Comparison of ENCODE assay signal across 23 mouse cellular contexts in the genomic region with DNA sequence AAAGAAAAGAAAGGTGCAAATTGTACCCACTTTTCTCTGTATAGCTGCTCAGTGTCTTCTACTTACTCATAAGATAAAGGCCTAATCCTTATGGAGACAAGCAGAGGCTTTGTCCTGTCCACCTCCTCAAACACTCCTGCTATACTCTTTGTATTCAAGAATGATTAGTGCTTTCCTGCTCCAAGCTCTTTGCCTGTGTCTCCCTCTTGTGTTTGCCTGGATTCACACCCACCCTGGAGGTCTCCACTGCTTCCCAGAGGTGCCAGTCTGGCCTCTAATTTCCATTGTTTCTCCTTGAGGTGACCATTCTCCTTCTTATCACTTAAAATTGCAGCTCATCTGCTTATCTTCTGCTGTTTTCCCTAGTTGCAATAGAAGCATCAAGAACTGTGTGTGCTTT. TPM values are rescaled to one million over a fixed set of nuclear protein-coding genes. Genes with fewer than 3 reads are reported as not detected.
DNase-seq lines count a peak whose midpoint lies in the region; ATAC-seq and TF ChIP-seq lines count a peak whose summit lies in the region.
"Had no signal": no experiment of that assay in that cellular context is flagged by ENCODE, and none has a peak within 500 bp of the region (broad histone marks: within the 10 kb centered on the region; RNA-seq: fewer than 3 reads in every experiment).

No protein-coding gene starts in this region.

- no peak for TF ChIP-seq EP300 in lung, postnatal 0 days (IDR thresholded peaks at IDR 0.05)
- TF ChIP-seq EP300 in stomach, postnatal 0 days (optimal IDR thresholded peaks at IDR 0.05) = no peak

- no peak for DNase-seq in kidney, adult 2 months
- no peak for DNase-seq in lung, postnatal 0 days (ENCODE audit: low spot score)
- DNase-seq in lung, postnatal 25 days (ENCODE audit: low spot score) = no peak
- peak; percentile 16 for DNase-seq in ES-CJ7 (ENCODE audit: low read depth, low spot score)
- no peak for DNase-seq in stomach, postnatal 0 days (ENCODE audit: low spot score)
- no peak for DNase-seq in right cerebral cortex, postnatal 4 days
- DNase-seq: adrenal gland, postnatal 25 days; cerebellum, adult 11 months; cerebellum, adult 9-11 months; gastrocnemius, postnatal 25 days; heart, adult 18-20 months; heart, postnatal 4 days; kidney, postnatal 10 days had no signal

- H3K4me3 ChIP-seq in kidney, embryonic 14.5 days (ENCODE audit: low read length) = no peak overlapping the region
- no peak overlapping the region for H3K4me3 ChIP-seq in kidney, adult 2 months (ENCODE audit: insufficient read depth, low read depth, low read length)
- H3K4me3 ChIP-seq in lung, postnatal 0 days (ENCODE audit: low read depth, low read length) = no peak overlapping the region
- no peak overlapping the region for H3K4me3 ChIP-seq in stomach, postnatal 0 days (ENCODE audit: low read depth, low read length)
- H3K4me3 ChIP-seq: embryonic facial prominence, embryonic 10.5 days; forebrain, embryonic 15.5 days; heart, embryonic 15.5 days; hindbrain, embryonic 15.5 days; intestine, embryonic 15.5 days; lung, embryonic 15.5 days; midbrain, embryonic 12.5 days had no signal

- H3K36me3 ChIP-seq in kidney, embryonic 14.5 days (ENCODE audit: control insufficient read depth, insufficient read depth, low read length) = no peaks in the 10 kb centered on the region
- H3K36me3 ChIP-seq in kidney, adult 2 months (ENCODE audit: control insufficient read depth, insufficient read depth, low read length) = no peaks in the 10 kb centered on the region
- H3K36me3 ChIP-seq in lung, postnatal 0 days (ENCODE audit: insufficient read depth, low read length) = no peaks in the 10 kb centered on the region
- no peaks in the 10 kb centered on the region for H3K36me3 ChIP-seq in stomach, postnatal 0 days (ENCODE audit: control insufficient read depth, insufficient read depth, low read length)
- H3K36me3 ChIP-seq: embryonic facial prominence, embryonic 10.5 days; forebrain, embryonic 15.5 days; G1E; heart, embryonic 15.5 days; hindbrain, embryonic 15.5 days; intestine, embryonic 15.5 days; lung, embryonic 15.5 days; midbrain, embryonic 12.5 days had no signal

- 0 out of 2 replicates have a peak, but pooled peaks have one; percentile 28 for ATAC-seq in kidney, embryonic 14.5 days (ENCODE audit: low FRiP score, low TSS enrichment)
- ATAC-seq in lung, postnatal 0 days = no peak
- no peak for ATAC-seq in stomach, postnatal 0 days (ENCODE audit: low FRiP score, low TSS enrichment)
- ATAC-seq: forebrain, embryonic 15.5 days; intestine, embryonic 15.5 days had no signal

- no peaks in the 10 kb centered on the region for H3K4me1 ChIP-seq in kidney, embryonic 14.5 days (ENCODE audit: control insufficient read depth, insufficient read depth, low read length)
- no peaks in the 10 kb centered on the region for H3K4me1 ChIP-seq in kidney, adult 2 months (ENCODE audit: control insufficient read depth, insufficient read depth, low read length)
- H3K4me1 ChIP-seq in lung, postnatal 0 days (ENCODE audit: insufficient read depth, low read depth, low read length) = no peaks in the 10 kb centered on the region
- no peaks in the 10 kb centered on the region for H3K4me1 ChIP-seq in stomach, postnatal 0 days (replicated peaks; ENCODE audit: control insufficient read depth, insufficient read depth)
- H3K4me1 ChIP-seq: forebrain, embryonic 15.5 days; heart, embryonic 15.5 days; hindbrain, embryonic 15.5 days; intestine, embryonic 15.5 days; lung, embryonic 15.5 days; midbrain, embryonic 12.5 days had no signal

- no peak for TF ChIP-seq POLR2A in kidney, adult 2 months (IDR thresholded peaks at IDR 0.05; ENCODE audit: low read depth, low read length)

- H3K4me2 ChIP-seq in kidney, embryonic 14.5 days (replicated peaks; ENCODE audit: low read depth, low read length) = no peak overlapping the region
- no peak overlapping the region for H3K4me2 ChIP-seq in lung, postnatal 0 days (replicated peaks; ENCODE audit: low read depth, low read length)
- no peak overlapping the region for H3K4me2 ChIP-seq in stomach, postnatal 0 days (replicated peaks; ENCODE audit: low read depth)
- H3K4me2 ChIP-seq: forebrain, embryonic 15.5 days; heart, embryonic 15.5 days; hindbrain, embryonic 15.5 days; intestine, embryonic 15.5 days; liver, embryonic 11.5 days; lung, embryonic 15.5 days; midbrain, embryonic 12.5 days had no signal

- no peak for TF ChIP-seq CTCF in kidney, adult 2 months (conservative IDR thresholded peaks at IDR 0.05; ENCODE audit: insufficient read depth, insufficient read length, low read depth, low read length)
- TF ChIP-seq CTCF in lung, postnatal 0 days (IDR thresholded peaks at IDR 0.05) = peak; percentile 62
- peak; percentile 58 for TF ChIP-seq CTCF in stomach, postnatal 0 days (IDR thresholded peaks at IDR 0.05; ENCODE audit: low read depth)

- H3K27ac ChIP-seq in kidney, embryonic 14.5 days (ENCODE audit: low read depth, low read length) = no peak overlapping the region
- no peak overlapping the region for H3K27ac ChIP-seq in kidney, adult 2 months (ENCODE audit: insufficient read depth, low read depth, low read length)
- no peak overlapping the region for H3K27ac ChIP-seq in lung, postnatal 0 days (ENCODE audit: low read length)
- no peak overlapping the region for H3K27ac ChIP-seq in stomach, postnatal 0 days (replicated peaks)
- H3K27ac ChIP-seq: embryonic facial prominence, embryonic 10.5 days; forebrain, embryonic 15.5 days; heart, embryonic 15.5 days; hindbrain, embryonic 15.5 days; intestine, embryonic 15.5 days; lung, embryonic 15.5 days; midbrain, embryonic 12.5 days had no signal

- H3K27me3 ChIP-seq in kidney, embryonic 14.5 days (ENCODE audit: control insufficient read depth, insufficient read depth, low read length) = no peaks in the 10 kb centered on the region
- H3K27me3 ChIP-seq in kidney, adult 2 months (replicated peaks; ENCODE audit: control insufficient read depth, insufficient read depth, low read length) = no peaks in the 10 kb centered on the region
- H3K27me3 ChIP-seq in lung, postnatal 0 days (replicated peaks; ENCODE audit: insufficient read depth, low read length) = no peaks in the 10 kb centered on the region
- H3K27me3 ChIP-seq in stomach, postnatal 0 days (ENCODE audit: control insufficient read depth, insufficient read depth, low read length) = no peaks in the 10 kb centered on the region
- H3K27me3 ChIP-seq: forebrain, embryonic 15.5 days; heart, embryonic 15.5 days; hindbrain, embryonic 15.5 days; intestine, embryonic 15.5 days; lung, embryonic 15.5 days; midbrain, embryonic 12.5 days had no signal

- no peaks in the 10 kb centered on the region for H3K9me3 ChIP-seq in kidney, embryonic 14.5 days (ENCODE audit: control insufficient read depth, low read length)
- H3K9me3 ChIP-seq in lung, postnatal 0 days (ENCODE audit: low read length) = no peaks in the 10 kb centered on the region
- H3K9me3 ChIP-seq in stomach, postnatal 0 days (ENCODE audit: control insufficient read depth, low read length) = no peaks in the 10 kb centered on the region
- H3K9me3 ChIP-seq: embryonic facial prominence, embryonic 10.5 days; forebrain, embryonic 15.5 days; G1E; heart, embryonic 15.5 days; hindbrain, embryonic 15.5 days; intestine, embryonic 15.5 days; lung, embryonic 15.5 days; midbrain, embryonic 12.5 days had no signal

- H3K9ac ChIP-seq in kidney, embryonic 14.5 days (ENCODE audit: low read depth, low read length) = no peak overlapping the region
- H3K9ac ChIP-seq in lung, postnatal 0 days (replicated peaks; ENCODE audit: low read depth) = no peak overlapping the region
- no peak overlapping the region for H3K9ac ChIP-seq in stomach, postnatal 0 days (ENCODE audit: low read length)
- H3K9ac ChIP-seq: forebrain, embryonic 15.5 days; heart, embryonic 15.5 days; hindbrain, embryonic 15.5 days; intestine, embryonic 15.5 days; lung, embryonic 15.5 days; midbrain, embryonic 12.5 days had no signal

RNA-seq across cellular contexts. Expression of a gene that starts 8.8 kb away (rescaled TPM):
- 0.13 and 0.22 TPM in 2 replicates for polyA plus RNA-seq in kidney, embryonic 14.5 days (2014; fragmentation: Nextera tagmentation; extraction: Ambion mirVana)
- 0.19 and 0.30 TPM in 2 replicates for polyA plus RNA-seq in kidney, adult 2 months (2012; rRNA removed)
- polyA plus RNA-seq in lung, postnatal 0 days (2015; fragmentation: Nextera tagmentation; extraction: Ambion mirVana) = 0.35 and 0.41 TPM in 2 replicates
- 29.2 and 30.0 TPM in 2 replicates for polyA plus RNA-seq in stomach, postnatal 0 days (2015; fragmentation: Nextera tagmentation; extraction: Ambion mirVana)
- polyA plus RNA-seq: G1E had no signal

Comparison
In these comparisons a context has a peak if more than half of its experiments do, and no peak if none do; other contexts are left out.
1. RNA of a gene that starts 8.8 kb away (polyA plus RNA-seq): 29.2 to 30.0 TPM in stomach, postnatal 0 days; 0.35 to 0.41 TPM in lung, postnatal 0 days, 0.13 to 0.22 TPM in kidney, embryonic 14.5 days and 0.19 to 0.30 TPM in kidney, adult 2 months; every median in the first group is over 10 times any median in the second.